Mouse (Mus musculus) MEL (cell line): ENCODE data around the gene 4930579F01Rik.

Experiments used
- CHD1 ChIP-seq: IDR thresholded peaks from 2 replicates; pipeline ENCODE4 v1.6.1; 2012; ENCODE audit warnings: low read depth, mild to moderate bottlenecking, inconsistent platforms, low read length, improper control_type of control experiment
- CTCF ChIP-seq, 3 experiments: IDR thresholded peaks in 2 of 3; conservative IDR thresholded peaks in 1 of 3; 2 replicates each; pipeline ENCODE4 v1.5.1; 2011 to 2012; ENCODE audit warnings: low read length in 3 of 3, low read depth in 2 of 3, mild to moderate bottlenecking in 2 of 3, improper control_type of control experiment in 1 of 3, inconsistent platforms in 1 of 3, mixed read lengths in 1 of 3, moderate library complexity in 1 of 3; ENCODE audit not compliant: control insufficient read depth in 1 of 3, insufficient read depth in 1 of 3, poor library complexity in 1 of 3, severe bottlenecking in 1 of 3
- EP300 ChIP-seq, 2 experiments: IDR thresholded peaks; 2 replicates each; pipeline ENCODE4 v1.6.1; 2011; ENCODE audit warnings: improper control_type of control experiment in 2 of 2, low read length in 2 of 2, low read depth in 1 of 2, mild to moderate bottlenecking in 1 of 2
- GABPA ChIP-seq: IDR thresholded peaks from 2 replicates; pipeline ENCODE4 v1.6.1; 2012; ENCODE audit warnings: low read depth, mild to moderate bottlenecking, inconsistent platforms, low read length, improper control_type of control experiment, moderate library complexity
- HCFC1 ChIP-seq: IDR thresholded peaks from 2 replicates; pipeline ENCODE4 v1.6.1; 2012; ENCODE audit warnings: low read depth, mild to moderate bottlenecking, inconsistent platforms, low read length, improper control_type of control experiment, moderate library complexity
- MAZ ChIP-seq: IDR thresholded peaks from 2 replicates; pipeline ENCODE4 v1.6.1; 2012; ENCODE audit warnings: low read depth, mild to moderate bottlenecking, inconsistent platforms, low read length, improper control_type of control experiment
- MEF2A ChIP-seq: IDR thresholded peaks from 2 replicates; pipeline ENCODE4 v1.6.1; 2014; ENCODE audit warnings: low read depth, mild to moderate bottlenecking, inconsistent platforms, low read length, improper control_type of control experiment; ENCODE audit not compliant: poor library complexity, insufficient replicate concordance, severe bottlenecking; ENCODE audit errors: extremely low read depth
- MYB ChIP-seq: IDR thresholded peaks from 2 replicates; pipeline ENCODE4 v1.6.1; 2011; ENCODE audit warnings: mild to moderate bottlenecking, low read depth, low read length, improper control_type of control experiment
- NRF1 ChIP-seq: IDR thresholded peaks from 2 replicates; pipeline ENCODE4 v1.6.1; 2014; ENCODE audit warnings: low read depth, mild to moderate bottlenecking, inconsistent platforms, low read length, improper control_type of control experiment, moderate library complexity; ENCODE audit not compliant: poor library complexity, insufficient read depth, severe bottlenecking
- POLR2A ChIP-seq, 2 experiments: IDR thresholded peaks; 2 replicates each; pipeline ENCODE4 v1.6.1; 2011 to 2012; ENCODE audit warnings: low read length in 2 of 2, mild to moderate bottlenecking in 2 of 2, control low read depth in 1 of 2, improper control_type of control experiment in 1 of 2, low read depth in 1 of 2, moderate library complexity in 1 of 2; ENCODE audit not compliant: control insufficient read depth in 1 of 2, insufficient read depth in 1 of 2, poor library complexity in 1 of 2
- TAL1 ChIP-seq: IDR thresholded peaks from 2 replicates; pipeline ENCODE4 v1.6.1; 2012; ENCODE audit warnings: mild to moderate bottlenecking, inconsistent platforms, low read length, moderate library complexity, mixed read lengths
- ZNF384 ChIP-seq: IDR thresholded peaks from 2 replicates; pipeline ENCODE4 v1.6.1; 2012; ENCODE audit warnings: low read depth, mild to moderate bottlenecking, inconsistent platforms, low read length, improper control_type of control experiment

DNA sequence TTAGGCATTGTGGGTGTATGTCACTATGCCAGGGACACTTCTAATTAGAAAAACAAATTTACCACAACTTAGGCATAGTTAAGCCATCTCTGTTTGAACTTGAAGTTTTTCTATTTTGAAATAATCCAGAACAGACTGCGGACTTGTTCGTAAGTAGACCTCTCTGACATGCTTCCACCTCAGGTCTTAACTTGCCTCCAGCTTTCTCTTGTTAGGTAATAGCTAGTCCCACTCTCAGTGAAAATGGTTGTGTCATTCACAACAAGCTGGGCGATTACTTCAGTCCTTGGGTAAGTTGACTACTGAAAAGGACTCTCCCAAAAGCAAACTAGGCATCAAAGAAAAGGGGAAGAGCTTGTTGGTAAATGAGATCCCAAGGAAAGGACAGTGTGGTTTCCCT is 15.2 kb upstream of the 4930579F01Rik start:
- TF ChIP-seq MEF2A (no peak), CTCF (IDR thresholded peaks at IDR 0.05 in 2 of 3, conservative IDR thresholded peaks at IDR 0.05 in 1 of 3; ENCODE audit: control insufficient read depth in 1 of 3, insufficient read depth in 1 of 3, low read depth in 2 of 3, low read length in 3 of 3, poor library complexity in 1 of 3, severe bottlenecking in 1 of 3) (no peak), ZNF384 (no peak), MYB (no peak), EP300 (IDR thresholded peaks at IDR 0.05; ENCODE audit: low read depth in 1 of 2, low read length in 2 of 2) (no peak), TAL1 (no peak), HCFC1 (no peak), POLR2A (IDR thresholded peaks at IDR 0.05; ENCODE audit: control insufficient read depth in 1 of 2, insufficient read depth in 1 of 2, low read depth in 1 of 2, low read length in 2 of 2, poor library complexity in 1 of 2) (no peak), CHD1 (no peak), GABPA (no peak), NRF1 (no peak), MAZ (no peak)
